Mouse (Mus musculus) left cerebral cortex, adult 2 months (tissue): ENCODE data around the gene Cdkn3. TPM values are rescaled to one million over a fixed set of nuclear protein-coding genes. Genes with fewer than 3 reads are reported as not detected.

Experiments used
- DNase-seq, 2 experiments: peaks; one replicate each; pipeline ENCODE4 v3.0.0; 2021 to 2022; ENCODE audit warnings: low spot score in 2 of 2, mixed read lengths in 1 of 2; ENCODE audit errors: extremely low spot score in 1 of 2
- H3K27ac ChIP-seq: fragments of 200-600 bp; 2 replicates; pipeline ENCODE4 v1.8.1; 2022
- H3K4me3 ChIP-seq: fragments of 200-600 bp; 2 replicates; pipeline ENCODE4 v1.8.1; 2022
- CTCF ChIP-seq: fragments of 200-600 bp; IDR thresholded peaks from 2 replicates; pipeline ENCODE4 v1.8.1; 2022; ENCODE audit warnings: antibody characterized with exemption, mild to moderate bottlenecking, moderate library complexity
- intact Hi-C: fragments of 180-260 bp; cut with DNase I; formaldehyde crosslinking; loops from one replicate; pipeline ENCODE4 v1.15.1; 2025
- total RNA-seq, 2 experiments: library from RNA; stranded (reverse); gene quantifications; 2 replicates each; pipeline ENCODE4 v1.2.3; 2021

Cdkn3 gene
- total RNA-seq, 2 experiments from 2014 or later = 1.1 to 1.2 TPM

DNA sequence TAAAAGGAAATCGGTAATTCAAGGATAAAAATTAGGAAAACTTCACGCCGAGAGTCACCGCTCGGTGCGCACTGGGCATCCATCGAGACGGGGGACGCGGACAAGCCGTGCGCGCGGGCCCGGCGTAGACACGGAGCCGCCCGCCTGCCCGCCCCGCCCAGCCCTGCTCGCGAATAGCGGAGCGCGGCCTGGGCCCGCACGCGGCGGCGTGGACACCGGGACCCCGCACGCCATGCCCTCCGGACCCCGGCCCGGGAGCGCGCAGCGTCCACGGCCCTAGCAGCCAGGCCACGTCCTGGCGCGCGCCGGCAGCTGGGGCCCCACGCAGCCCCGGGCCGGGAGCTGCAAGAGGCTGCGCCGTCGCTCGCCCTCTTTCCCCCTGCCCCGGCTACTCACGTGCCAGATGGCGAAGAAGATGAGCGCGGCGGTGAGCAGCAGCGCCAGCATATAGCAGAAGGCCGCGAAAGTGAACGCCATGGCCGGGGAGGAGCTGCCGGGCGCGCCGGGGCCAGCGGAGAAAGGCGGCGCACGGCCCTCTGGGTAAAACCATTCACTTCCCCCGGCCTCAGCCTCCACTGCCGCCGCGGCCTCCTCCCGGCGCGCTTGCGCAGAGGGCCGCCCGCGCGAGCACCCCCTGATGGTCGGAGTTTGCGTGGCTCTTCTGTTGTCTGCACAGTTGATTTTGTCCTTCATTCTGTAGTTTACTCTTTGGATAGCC, 27.6 kb downstream of the Cdkn3 start, which contains the start of gene Cnih1:
TSS of gene Cnih1 (minus strand) at position 625 of the 718 bp plus-strand sequence.
- H3K27ac ChIP-seq = peak within 1 kb of the TSS; percentile 92
- peak; percentile 96 for TF ChIP-seq CTCF
- peak within 1 kb of the TSS; percentile 62 for H3K4me3 ChIP-seq
- intact Hi-C loops = loop anchor here (2.0 kb wide), 1 partner anchor 35 kb away; the partner anchor contains the start of gene Gmfb
- peak; percentile 92 to 93 for DNase-seq

DNA sequence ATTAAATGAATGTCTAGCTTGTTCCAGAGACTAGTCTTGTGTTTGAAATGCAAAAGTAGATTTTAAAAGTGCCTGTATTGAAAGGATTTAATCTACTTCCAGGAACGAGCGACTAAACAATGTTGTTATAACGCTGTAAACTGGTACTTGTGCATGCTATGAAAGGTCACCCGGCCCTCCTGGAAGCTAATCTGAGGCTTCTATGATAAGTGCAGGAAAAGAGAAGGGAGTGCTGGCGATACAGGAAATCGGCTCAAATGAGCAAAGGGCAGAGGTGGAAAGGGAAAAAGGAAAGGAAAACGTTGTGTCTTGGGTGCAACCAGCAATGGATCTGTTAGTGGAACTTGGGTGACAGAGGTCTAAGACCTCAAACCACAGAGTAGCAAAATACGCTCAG, 28.2 kb downstream of the Cdkn3 start:
- Histone ChIP-seq H3K27ac (peak overlapping the region; percentile 10; the same call in 1 of the 2 replicates), H3K4me3 (peak overlapping the region; percentile 62)
- intact Hi-C loops = loop anchor here (2.0 kb wide), 1 partner anchor 34 kb away; the partner anchor contains the start of gene Gmfb
- DNase-seq = peak in 1 of 2 experiments; percentile 10
- TF ChIP-seq CTCF = no peak

- H3K4me3 ChIP-seq = no peak overlapping the region
- no peak overlapping the region for H3K27ac ChIP-seq
- DNase-seq = no peak
- TF ChIP-seq CTCF = peak; percentile 31
- intact Hi-C loops = no loop called here
These were observed 30.0 kb downstream of the Cdkn3 start for GRCm38 (mm10) chr14:46790303-46790702.

DNA sequence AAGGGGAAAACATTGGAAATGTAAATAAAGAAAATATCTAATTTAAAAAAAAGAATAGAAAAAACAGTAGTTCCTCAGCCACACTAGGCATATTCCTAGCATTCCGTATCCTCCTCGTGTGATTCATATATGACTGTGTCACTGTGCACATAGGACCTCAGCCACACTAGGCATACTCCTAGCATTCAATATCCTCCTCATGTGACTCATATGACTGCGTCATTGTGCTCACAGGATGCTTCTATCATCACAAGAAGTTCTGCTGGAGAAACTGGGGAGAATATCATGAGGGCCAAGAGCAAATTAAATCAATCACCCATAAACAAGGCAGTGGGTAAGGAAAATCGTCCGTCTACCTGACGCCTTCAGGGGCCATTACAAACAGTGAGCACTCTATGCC, 30.4 kb downstream of the Cdkn3 start:
- no peak for DNase-seq
- intact Hi-C loops = no loop called here
- H3K4me3 ChIP-seq = no peak overlapping the region
- H3K27ac ChIP-seq = no peak overlapping the region
- no peak for TF ChIP-seq CTCF

DNA sequence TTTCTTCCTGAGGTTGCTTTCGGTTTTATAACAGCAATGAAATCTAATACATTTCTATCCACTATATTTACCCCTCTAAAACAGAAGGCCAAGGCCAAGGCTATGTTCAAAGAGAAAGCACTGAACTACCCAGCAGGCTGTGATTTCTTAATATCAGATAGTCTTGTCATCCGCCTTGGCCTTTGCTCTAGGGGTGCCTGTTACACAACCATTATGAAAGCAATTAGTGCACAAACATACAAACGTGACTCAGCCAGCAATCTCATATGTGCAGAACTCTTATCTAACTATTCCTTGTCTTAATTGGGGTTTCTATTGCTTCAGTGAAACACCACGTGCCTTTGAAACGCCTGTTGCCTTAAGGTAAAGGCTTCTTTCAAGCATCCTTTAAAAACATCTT, 33.8 kb downstream of the Cdkn3 start:
- Histone ChIP-seq H3K4me3 (no peak overlapping the region), H3K27ac (no peak overlapping the region)
- intact Hi-C loops = no loop called here
- no peak for TF ChIP-seq CTCF
- no peak for DNase-seq

GRCm38 (mm10) chr14:46800684-46801345, 40.5 kb downstream of the Cdkn3 start:
- Histone ChIP-seq H3K4me3 (no peak overlapping the region), H3K27ac (no peak overlapping the region)
- DNase-seq = no peak
- no peak for TF ChIP-seq CTCF
- intact Hi-C loops = no loop called here

- TF ChIP-seq CTCF = no peak
- intact Hi-C loops = no loop called here
- H3K4me3 ChIP-seq = no peak overlapping the region
- DNase-seq = no peak
- H3K27ac ChIP-seq = no peak overlapping the region
These were observed 42.9 kb downstream of the Cdkn3 start for GRCm38 (mm10) chr14:46803259-46803658.

DNA sequence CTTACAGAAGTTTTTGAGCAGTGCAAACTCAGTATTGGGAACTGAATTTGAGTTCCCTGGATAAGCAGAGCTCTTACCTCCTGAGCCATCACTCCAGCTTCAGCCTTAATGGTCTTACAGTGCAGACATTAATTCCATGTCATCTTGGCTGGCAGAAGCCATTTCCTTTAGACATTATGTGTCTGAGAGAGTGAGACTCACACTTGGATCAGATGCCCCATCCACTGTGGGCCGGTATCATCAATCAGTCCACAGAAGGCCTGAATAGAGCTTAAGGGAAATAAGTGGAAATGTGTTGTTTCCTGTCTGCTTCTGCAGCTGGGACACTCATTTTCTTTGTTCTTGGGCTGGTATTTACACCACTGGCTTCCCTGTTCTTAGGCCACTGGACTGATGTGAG, 43.5 kb downstream of the Cdkn3 start:
- no peak for DNase-seq
- H3K27ac ChIP-seq = no peak overlapping the region
- H3K4me3 ChIP-seq = no peak overlapping the region
- no peak for TF ChIP-seq CTCF
- intact Hi-C loops = no loop called here

GRCm38 (mm10) chr14:46806186-46806585, 45.8 kb downstream of the Cdkn3 start:
- TF ChIP-seq CTCF = no peak
- no peak for DNase-seq
- intact Hi-C loops = no loop called here
- no peak overlapping the region for H3K4me3 ChIP-seq
- H3K27ac ChIP-seq = no peak overlapping the region

- intact Hi-C loops = no loop called here
- H3K27ac ChIP-seq = no peak overlapping the region
- no peak for DNase-seq
- TF ChIP-seq CTCF = no peak
- H3K4me3 ChIP-seq = no peak overlapping the region
These were observed 47.6 kb downstream of the Cdkn3 start for GRCm38 (mm10) chr14:46807927-46808326.

GRCm38 (mm10) chr14:46815640-46816039, 55.3 kb downstream of the Cdkn3 start:
- Histone ChIP-seq H3K4me3 (no peak overlapping the region), H3K27ac (no peak overlapping the region)
- intact Hi-C loops = no loop called here
- no peak for DNase-seq
- no peak for TF ChIP-seq CTCF

DNA sequence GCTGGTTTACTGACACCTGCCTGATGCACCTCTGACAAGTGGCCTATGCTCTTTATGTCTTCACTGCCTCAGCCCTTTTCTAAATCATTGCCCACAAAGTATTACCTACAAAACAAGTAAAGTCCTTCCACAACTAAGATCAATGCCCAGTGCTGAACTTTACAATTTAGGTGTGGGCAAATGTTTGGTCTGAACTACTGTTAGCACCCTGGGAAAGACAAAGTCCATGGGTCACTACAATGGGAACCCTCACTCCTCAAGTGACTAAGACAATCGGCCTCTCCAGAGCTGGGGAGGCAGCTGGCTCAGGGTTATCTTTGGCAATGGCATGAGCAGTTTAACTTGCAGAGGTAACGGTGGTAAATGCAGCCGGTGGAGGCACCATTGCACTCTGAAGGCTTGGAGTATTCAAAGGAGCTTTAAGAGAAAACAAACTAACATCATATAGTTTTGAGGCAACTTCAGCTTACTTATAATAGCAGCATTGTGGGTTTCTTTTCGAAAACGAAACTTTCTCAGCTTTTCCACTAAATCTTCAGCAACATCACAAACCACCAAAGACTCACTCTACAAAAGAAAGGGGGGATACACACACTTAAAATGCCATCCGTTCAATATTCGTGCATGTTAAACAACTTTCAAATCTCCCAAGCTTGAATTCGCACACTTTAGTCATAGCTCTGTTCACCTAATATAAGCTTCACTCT, 56.7 kb downstream of the Cdkn3 start:
- Histone ChIP-seq H3K27ac (no peak overlapping the region), H3K4me3 (no peak overlapping the region)
- TF ChIP-seq CTCF = no peak
- intact Hi-C loops = no loop called here
- no peak for DNase-seq
